Mouse (Mus musculus) A20 (cell line): ENCODE measurements around the gene Grid2.
"Not testable (repeated sequence)": the region's sequence is repeated elsewhere in the genome, so short reads cannot be mapped to it uniquely, and the experiment has no call there.

ENCODE experiments used
- DNase-seq: peaks from one replicate; pipeline ENCODE4 v3.0.0-alpha.2; 2011; ENCODE audit warnings: low read depth, low spot score

Grid2 gene

GRCm38 (mm10) chr6:63255826-63256555 lies at the start of gene Grid2:
Gene Grid2 (plus strand): TSS chr6:63255876.
- no peak for DNase-seq

- DNase-seq: no peak
Observed at GRCm38 (mm10) chr6:63250738-63251137, 4.9 kb upstream of the Grid2 start.

- DNase-seq: no peak
Observed at GRCm38 (mm10) chr6:63256556-63257405, 1.1 kb downstream of the Grid2 start.

GRCm38 (mm10) chr6:63257406-63257845 lies 1.8 kb downstream of the Grid2 start:
- no peak for DNase-seq

- DNase-seq: no peak
Observed at GRCm38 (mm10) chr6:63257876-63258275, 2.2 kb downstream of the Grid2 start.

GRCm38 (mm10) chr6:63259764-63260163 lies 4.1 kb downstream of the Grid2 start:
- no peak for DNase-seq

- DNase-seq: no peak
Observed at GRCm38 (mm10) chr6:63284419-63284818, 28.7 kb downstream of the Grid2 start.

GRCm38 (mm10) chr6:63342438-63343004 lies 86.8 kb downstream of the Grid2 start:
- DNase-seq: no peak

GRCm38 (mm10) chr6:63347015-63347414 lies 91.3 kb downstream of the Grid2 start:
- DNase-seq: no peak

GRCm38 (mm10) chr6:63381061-63381611 lies 125.5 kb downstream of the Grid2 start:
- peak; percentile 2 for DNase-seq

- no peak for DNase-seq
Observed at GRCm38 (mm10) chr6:63401698-63402097, 146.0 kb downstream of the Grid2 start.

- no peak for DNase-seq
Observed at GRCm38 (mm10) chr6:63417534-63417933, 161.9 kb downstream of the Grid2 start.

GRCm38 (mm10) chr6:63432751-63433150 lies 177.1 kb downstream of the Grid2 start:
- no peak for DNase-seq

- DNase-seq: no peak
Observed at GRCm38 (mm10) chr6:63448175-63448574, 192.5 kb downstream of the Grid2 start.

- DNase-seq: no peak
Observed at GRCm38 (mm10) chr6:63482141-63482540, 226.5 kb downstream of the Grid2 start.

GRCm38 (mm10) chr6:63515016-63515415 lies 259.3 kb downstream of the Grid2 start:
- no peak for DNase-seq

GRCm38 (mm10) chr6:63515957-63516356 lies 260.3 kb downstream of the Grid2 start:
- no peak for DNase-seq

- no peak for DNase-seq
Observed at GRCm38 (mm10) chr6:63531751-63532150, 276.1 kb downstream of the Grid2 start.

- no peak for DNase-seq
Observed at GRCm38 (mm10) chr6:63532901-63533300, 277.2 kb downstream of the Grid2 start.

GRCm38 (mm10) chr6:63547741-63548140 lies 292.1 kb downstream of the Grid2 start:
- no peak for DNase-seq

GRCm38 (mm10) chr6:63568741-63569140 lies 313.1 kb downstream of the Grid2 start:
- not testable (repeated sequence) for DNase-seq

- DNase-seq: no peak
Observed at GRCm38 (mm10) chr6:63590681-63591080, 335.0 kb downstream of the Grid2 start.
